Mouse (Mus musculus) embryo, embryonic 9.5 days (tissue): ENCODE measurements around the gene F2rl1.
A peak's percentile ranks its signal among the peaks of the same experiment; 100 is the strongest.

Source experiments
- DNase-seq: peaks from one replicate; pipeline ENCODE4 v3.0.0-alpha.2; 2017; ENCODE audit errors: extremely low spot score

The F2rl1 gene

DNA sequence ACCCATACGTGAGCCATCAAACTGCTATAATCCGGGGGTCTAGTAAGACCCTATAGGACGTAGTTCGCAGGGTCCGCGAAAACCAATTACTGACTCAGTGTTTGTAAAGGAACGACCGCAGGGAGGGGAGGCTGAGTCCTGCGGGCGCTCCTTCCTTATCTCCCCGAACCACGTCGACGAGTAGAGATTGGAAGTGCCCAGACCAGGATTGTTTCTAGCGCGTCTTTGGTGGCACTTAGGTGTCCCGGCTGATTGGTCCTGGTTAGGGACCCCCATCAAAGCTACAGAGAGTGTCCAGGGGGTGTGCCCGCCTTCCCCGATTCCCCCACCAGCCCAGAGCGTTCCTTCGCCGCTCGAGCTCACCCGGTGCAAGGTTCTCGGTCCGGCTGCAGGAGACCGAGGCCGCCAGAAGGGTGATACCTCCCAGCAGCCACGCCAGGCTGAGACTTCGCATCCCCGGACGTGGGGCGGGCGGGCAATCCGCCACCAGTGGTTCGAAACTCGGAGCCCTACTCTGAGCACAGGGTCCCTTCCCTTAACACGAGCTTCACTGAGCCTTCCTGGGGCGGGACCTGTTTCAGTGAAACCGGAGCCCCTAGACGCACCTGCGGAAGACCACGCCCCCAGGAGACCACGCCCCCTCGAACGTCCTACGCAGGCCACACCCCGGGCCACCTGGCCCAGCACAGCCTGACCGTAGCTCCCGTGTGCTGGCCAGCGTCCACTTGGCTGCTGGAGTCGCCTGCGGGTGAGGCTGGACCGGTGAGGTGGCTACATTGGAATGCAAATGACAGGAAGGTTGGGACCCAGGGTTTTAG lies at the start of gene F2rl1:
TSS of gene F2rl1 (minus strand) at position 554 of the 818 bp plus-strand sequence.
- peak; percentile 62 for DNase-seq

DNA sequence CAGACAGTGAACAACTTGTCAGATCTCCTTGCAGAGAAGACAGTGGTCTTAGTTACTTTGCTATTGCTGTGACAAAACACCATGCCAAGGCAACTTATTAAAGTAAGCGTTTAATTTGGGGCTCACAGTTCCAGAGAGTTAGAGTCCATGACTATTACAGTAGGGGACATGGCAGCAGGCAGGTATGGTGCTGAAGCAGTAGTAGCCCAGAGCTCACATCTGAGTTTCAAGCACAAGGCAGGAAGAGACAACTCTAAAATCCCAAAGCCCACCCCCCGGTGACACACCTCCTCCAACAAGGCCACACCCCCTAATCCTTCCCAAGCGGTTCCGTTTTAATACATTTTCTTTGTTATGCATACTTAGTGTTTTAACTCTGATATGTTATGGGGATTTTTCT lies 45.9 kb upstream of the F2rl1 start:
- DNase-seq = no peak

DNA sequence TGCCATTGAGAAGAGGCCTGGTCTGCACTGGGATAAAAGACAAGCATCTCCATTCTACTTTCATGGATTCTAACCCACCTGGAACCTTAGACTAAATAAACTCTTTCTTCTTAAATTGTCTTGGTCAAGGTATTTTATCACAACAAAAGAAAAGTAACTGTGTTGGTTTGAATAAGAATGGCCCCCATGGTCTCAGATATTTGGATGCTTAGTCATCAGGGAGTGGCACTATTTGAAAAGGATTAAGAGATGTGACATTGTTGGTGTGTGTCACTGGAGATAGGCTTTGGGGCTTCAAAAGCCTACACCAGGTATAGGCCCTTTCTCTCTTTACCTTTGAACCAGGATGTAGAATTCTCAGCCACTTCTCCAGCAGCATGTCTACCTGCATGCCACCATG lies 44.3 kb upstream of the F2rl1 start:
- DNase-seq = no peak

DNA sequence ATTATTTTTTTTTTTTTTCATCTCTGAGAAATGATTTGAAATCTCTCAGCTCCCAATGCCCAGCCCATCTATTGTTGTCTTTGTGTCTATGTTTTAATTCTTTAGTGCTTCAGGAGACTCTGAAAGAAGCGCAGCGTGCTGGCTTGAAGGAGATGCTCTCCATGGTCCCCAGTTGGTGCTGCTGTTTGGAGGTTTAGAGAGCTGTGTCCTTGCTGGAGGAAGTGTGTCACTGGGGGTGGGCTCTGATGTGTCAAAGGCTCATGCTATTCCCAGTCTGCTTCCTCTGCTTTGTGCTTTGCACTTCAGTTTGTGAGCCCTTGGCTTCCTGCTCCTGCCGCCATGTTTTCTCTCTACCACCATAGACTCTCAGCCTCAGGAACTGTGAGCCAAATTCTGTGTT lies 43.3 kb upstream of the F2rl1 start:
- no peak for DNase-seq

DNA sequence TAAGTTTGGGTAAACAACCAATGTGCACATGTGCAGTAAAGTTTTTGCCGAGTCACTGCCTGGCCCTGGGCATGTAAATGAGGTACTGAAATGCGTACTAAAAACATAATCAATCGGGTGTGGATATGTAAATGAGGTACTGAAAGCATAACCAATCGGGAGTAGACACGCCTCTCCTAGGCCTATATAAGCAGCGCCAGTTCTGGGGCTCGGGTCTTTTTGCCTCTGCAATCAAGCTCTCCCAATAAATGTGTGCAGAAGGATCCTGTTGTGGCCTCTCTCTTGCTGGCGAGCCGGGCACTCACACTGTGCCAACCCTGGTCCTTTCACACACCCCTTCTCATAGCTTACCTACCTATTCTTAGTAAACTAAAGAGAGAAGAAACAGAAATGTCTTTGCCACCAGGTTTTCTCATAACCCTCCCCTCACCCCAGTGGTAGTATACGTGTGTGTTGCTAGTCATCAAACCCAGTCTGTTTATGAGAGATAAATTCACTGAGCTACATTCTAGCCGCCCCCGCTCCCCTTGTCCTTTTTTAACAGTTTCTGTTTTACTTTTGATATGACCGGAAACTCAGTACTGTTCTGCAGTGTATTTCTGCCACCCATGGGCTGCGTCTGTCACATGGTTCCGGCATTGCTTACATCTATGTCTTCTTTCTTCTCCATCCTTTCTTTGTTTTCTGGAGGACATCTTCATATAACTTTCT lies 42.0 kb upstream of the F2rl1 start:
- DNase-seq = no peak

DNA sequence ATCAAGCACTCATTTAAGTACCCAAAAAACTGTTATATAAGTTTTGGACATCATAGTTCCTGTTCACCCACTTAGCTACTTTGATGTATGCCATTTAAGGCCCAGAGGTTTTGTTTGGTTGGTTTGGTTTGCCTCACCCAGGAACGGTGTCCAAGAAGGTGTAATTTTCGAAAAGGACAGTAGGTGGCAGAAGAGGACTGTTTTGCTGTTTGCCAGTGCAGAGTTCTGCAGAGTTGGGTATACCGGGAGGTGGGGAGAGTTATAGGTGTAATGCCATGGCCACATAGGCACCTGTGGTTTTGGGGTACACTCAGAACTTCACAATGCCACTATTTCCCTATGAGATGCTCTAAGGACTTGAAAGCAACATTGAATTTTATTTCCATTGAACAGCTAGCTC lies 38.7 kb upstream of the F2rl1 start:
- peak; percentile 82 for DNase-seq

DNA sequence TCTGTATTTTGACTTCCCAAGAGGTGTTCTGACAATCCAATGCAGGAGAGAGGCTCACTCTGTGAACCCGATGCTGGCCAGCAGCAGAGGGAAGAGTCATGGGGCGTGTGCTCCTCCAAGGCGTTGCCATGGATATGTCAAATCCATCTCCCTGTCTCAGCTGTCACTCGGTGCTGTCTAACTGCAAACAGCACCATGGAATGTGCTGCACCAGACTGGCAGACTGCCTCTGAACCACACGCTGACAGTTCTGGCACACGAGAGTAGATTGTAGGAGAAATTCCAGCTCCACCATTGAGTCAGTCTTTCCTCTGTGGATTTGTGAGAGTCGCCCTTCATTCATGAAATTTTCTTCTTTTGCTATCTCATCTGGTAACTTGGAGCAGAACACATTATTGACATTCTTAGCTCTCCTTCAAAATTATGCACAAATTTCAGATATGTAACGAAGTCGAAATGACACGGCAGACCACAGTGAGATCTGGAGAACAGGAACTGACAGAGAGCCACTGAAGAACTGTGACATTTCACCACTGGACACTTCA lies 38.1 kb upstream of the F2rl1 start:
- DNase-seq = no peak

DNA sequence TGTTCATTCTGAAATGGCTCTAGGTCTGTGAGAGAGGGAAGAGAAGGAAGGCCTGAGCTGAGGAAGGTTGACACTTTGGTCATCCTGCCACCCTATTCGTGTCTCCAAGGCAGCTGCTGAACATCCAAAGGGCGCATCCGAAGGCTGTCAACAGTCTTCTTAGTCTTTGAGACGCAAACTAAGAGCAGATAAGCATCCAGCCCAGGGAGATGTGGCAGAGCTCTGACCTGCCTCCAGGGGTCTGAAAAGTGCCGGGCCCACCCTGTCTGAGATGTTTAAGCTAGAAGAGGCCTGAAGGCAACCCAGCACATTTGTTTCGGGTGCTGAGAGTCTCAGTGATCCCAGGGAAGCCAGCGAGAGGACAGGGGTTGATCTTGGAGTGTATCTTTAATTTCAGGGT lies 32.3 kb upstream of the F2rl1 start:
- no peak for DNase-seq

DNA sequence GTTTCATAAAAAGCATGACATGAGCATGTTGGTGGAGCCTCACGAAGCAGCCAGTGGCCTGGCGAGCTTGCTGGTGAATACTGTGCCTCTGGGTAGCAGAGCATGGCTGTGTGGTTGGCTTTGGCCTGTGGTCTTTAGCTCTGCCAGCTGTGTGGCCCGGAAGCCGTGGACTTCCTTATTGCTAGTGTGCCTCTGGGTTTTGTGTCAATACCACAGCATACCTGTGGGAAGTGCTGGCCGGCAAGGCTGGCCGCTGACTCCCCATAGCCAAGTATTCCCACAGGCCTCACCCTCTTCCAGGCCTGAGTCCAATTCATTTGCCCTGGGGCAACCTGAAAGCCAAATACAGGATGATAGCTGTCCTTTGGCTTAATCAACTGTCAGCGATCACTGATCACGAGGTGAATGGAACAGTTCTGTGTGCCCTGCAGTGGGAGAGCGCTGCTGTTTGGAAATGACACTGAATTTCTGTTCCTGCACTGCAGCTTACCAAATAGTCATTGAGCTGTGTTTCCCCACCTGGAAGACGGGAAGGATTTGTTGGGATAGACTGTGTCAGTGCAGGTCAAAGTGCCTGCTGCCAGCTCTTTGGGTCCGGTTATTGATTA lies 29.0 kb upstream of the F2rl1 start:
- DNase-seq = no peak

DNA sequence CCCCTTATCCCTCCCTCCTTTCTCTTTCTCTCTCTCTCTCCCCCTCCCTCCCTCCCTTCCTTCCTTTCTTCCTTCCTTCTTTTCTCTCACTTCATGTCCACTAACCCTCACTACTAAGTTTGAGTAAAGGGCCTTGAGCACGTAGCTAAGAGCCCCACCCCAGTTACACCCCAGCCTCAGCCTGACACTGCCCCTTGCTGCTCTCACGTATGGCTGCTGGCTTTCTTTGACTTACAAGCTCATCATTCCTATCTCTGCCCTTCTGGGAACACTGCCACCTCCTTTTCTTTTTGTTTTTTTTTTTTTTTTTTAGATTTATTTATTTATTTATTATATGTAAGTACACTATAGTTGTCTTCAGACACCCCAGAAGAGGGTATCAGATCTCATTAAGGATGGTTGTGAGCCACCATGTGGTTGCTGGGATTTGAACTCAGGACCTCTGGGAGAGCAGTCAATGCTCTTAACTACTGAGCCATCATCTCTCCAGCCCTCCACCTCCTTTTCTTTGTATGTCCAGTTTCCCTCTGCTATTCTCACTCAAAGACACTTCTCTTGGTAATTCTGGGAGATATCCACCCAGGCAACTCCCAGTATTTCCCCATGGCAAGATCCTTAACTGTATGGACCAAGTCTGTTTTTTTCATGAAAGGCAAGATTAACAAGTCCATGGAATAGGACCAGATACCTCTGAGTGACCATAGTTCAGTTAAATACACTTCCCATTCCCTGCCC lies 25.8 kb upstream of the F2rl1 start:
- no peak for DNase-seq

DNA sequence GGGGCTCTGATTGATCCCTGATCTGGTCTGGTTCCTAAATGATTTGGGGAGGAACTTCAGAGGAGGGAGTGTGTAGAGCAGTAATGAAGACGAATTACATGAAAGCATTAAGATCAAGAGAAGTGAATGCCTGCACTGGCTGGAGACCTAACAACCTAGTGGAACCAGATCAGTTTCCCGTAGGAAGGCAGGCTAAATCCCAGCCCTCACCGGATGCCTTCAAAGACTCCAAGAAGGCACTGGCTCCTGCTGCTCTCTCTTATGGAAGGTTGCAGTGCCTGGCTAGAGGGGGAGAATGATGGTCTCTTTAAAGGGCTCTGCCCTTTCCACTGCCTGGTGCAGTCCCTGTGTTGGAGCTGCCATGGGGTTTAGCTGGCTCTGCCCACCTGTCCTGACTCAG lies 24.4 kb upstream of the F2rl1 start:
- DNase-seq = no peak

DNA sequence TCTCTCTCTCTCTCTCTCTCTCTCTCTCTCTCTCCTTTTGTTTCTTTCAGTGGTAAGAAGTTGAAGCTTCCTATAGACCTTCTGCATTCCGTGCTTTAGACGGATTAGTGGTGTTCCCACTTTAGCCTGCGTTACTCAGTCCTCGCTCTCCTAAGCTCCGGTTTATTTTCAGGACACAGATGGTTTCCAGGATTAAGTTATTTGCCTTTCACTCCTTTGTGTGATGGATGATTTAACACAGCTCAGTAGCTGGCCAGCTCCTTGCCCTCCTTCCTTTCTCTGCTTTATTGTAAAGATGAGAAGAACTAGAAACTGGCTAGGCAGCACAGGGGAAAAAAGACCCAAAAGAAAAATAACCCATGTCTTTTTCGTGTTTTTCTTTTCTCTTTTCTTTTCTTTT lies 23.8 kb upstream of the F2rl1 start:
- DNase-seq = peak; percentile 32

DNA sequence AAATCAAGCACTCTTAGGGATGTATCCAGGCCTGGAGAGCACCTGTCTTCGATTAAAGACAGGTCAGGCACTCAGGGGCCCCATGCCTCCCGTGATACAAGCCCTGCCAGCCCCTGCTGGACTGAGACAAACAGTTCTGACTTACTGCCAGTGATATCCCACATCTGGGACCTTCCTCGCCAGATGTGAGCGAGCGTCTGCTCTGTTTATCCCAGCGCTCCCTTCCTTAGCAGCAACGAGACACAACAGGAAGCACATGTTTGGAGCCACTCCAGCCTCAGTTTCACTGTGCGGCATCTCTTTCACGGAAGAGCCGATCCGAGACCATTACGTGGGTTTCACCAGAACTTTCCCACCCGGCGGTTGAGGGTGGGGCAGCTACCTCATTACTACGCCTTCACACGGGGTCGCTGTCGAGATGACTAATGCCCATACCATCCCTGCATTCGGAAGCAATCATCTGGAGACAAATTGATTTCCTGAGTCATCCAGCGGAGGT lies 23.3 kb upstream of the F2rl1 start:
- DNase-seq = peak; percentile 44

DNA sequence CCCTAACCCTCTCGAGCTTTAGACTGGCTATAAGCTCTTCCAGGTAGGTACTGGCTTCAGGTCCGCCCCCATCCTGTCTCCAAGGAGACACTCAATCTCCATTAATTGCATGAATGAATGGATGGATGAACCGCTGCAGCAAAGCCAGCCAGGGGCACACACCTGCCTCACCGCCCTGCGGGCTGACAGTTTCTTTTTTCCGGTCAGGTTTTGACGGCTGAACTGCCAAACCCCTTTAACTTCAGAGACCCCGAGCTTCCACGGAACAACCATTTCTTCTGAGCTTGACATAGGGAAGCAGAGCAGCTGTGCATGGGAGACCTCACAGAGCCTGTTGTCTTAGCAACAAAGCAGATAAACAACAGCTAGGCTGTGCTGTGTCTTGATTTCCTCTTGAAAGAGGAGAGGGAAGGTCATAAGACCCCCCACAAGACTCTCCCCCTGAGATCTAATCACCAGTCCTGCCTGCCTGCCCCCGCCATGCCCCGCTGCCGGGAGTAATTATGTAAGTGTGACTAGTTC lies 22.1 kb upstream of the F2rl1 start:
- peak; percentile 38 for DNase-seq

DNA sequence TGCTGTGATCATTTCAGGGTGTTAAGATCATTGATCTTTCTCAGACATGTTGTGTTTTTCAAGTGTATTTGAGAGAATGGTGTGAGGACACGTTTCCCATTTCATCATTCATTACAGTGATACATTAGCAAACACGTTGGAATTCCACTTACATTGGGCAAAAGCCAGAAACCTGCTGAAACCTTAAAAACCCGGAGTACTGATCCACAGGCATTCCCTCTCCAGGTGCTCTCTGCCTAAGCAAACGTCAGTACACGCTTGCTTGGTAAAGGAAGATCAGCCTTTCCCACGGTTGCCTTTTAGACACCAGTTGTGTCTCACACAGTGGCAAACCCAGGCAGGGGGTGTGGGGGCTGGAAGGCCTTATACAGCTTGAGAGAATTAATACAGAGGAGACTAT lies 21.2 kb upstream of the F2rl1 start:
- no peak for DNase-seq

DNA sequence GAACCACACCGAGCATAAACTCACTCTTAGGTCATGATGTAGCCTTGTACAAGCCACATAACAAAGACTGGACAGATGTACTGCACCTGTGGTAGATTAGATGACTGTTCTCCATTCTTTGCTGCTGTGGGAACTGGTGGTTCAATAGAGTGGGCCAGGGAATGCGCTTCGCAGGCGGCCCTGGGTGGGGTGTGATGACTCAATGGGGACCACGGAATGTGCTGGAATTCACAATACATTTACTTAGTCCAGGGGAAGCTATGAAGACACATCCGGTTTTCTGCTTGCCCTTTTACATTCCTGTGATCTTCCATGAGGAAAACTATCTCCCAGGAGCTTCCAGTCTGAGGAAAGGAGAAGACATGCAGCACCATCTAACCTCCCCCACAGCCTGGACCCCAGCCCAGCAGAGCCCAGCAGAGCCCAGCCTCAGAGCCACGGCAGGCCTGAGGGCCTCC lies 20.7 kb upstream of the F2rl1 start:
- DNase-seq = no peak

DNA sequence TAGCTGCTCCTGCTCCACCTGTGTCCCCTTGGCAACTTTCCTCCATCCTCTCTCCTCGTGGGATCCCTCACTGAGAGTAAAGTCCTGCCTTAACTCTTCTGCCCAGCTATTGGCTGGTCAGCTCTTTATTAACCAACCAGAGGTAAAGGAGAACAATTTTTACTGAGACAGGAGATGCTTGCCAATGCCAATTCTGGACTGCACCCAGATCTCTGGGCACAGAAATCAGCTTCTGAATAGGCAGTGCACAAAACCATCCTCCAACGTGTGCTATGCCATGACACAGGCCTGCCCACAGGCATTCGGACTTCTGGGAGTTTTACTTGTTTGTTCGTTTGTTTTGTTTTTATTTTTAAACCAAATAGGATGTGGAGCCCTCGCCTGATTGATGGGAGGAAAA lies 13.0 kb upstream of the F2rl1 start:
- no peak for DNase-seq

DNA sequence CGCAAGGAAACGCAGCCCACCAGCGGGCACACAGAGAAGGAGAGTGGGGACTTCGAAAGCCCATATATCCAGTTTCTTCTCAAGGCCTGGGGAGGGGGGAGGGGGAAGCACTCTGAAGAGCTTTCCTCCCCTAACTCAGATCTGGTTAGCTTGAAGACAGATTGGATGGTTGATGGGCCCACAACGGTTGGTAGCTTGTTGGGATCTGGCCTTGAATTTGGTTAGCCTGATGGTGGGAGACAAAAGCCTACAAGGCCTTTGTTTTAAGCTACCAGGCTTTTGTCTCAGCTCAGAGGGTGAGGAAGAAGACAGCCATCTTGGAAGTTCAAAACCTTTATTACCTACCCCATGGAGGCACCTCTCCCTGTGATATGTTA lies 11.1 kb upstream of the F2rl1 start:
- no peak for DNase-seq

DNA sequence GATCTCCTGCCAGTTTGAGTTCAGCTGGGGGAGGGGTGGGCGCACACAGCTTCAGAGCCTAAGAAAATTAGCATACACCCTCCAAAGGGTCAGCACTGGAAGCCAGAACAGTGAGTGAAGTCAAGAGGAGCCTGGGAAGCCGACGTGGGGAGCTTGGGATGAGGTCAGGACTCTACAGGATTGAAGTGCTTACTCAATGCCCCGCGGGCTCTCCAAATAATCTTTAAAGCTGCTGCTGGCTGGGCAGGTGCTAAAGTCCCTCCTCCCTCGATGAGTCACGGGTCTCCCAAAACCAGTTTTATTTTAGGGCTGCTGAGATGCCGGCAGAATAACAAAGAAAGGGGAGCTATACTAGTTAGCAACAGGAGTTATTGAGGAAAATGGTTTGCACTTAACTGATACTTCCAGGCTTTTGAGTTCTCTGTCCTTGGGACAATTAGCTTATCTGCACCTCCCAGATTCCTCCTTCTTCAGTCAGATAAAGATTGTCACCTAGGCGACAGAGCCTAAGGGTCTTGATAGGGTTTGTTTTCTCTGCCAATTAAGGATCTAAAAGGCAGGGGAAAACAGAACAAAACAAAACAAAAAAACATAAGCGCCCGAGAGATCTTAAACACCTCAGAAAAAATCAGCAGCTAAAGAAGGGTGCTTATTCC lies 10.6 kb upstream of the F2rl1 start:
- peak; percentile 47 for DNase-seq

DNA sequence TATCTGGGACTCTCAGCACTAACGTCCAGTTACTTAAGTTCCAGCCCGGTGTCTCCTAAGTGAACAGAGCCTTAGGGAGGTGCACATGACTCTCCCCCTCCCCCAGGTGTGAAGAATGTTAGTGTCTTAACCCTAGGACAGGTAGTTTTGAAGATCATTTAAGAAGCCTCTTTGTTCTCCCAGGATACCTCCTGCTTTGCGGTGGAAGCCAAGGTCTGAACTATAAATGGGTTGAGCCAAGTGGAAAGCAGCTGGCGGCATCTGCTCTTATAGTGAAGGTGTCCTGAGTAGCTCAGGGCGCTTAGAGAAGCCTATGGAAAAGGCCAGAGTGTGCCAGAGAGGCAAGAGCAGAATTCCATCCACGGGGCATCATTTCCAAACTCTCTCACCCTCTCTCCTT lies 10.0 kb upstream of the F2rl1 start:
- DNase-seq = no peak

DNA sequence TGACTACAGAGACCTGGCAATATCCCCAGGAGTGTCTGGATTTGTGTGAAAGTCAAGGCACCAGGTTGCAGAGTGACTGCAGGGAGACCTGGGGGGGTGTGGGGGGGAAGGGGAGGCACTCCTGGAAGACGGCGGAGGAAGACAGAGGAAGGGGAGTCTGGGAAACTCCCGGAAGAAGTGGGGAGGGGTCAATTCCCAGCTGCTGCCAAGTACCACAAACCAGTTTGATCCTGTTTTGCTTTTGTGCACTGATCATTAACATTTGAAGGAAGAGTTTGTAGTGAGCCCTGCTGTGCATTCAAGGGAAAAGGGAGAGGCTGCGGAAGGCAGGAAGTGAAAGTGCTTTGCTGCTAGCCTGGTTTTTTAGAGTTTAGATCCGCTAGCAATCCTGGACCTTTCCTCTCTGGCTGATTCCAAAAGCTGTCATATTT lies 9.1 kb upstream of the F2rl1 start:
- peak; percentile 54 for DNase-seq
